Mouse (Mus musculus): ENCODE measurements around the gene Meis2.

GRCm38 (mm10) chr2:116015520-116015919 lies 50.1 kb downstream of the Meis2 start:
- no peak for TF ChIP-seq CTCF (IDR thresholded peaks at IDR 0.05; ENCODE audit: low read depth)
- TF ChIP-seq EP300 (IDR thresholded peaks at IDR 0.05; ENCODE audit: low read depth), result no peak

Measured in liver, embryonic 14.5 days (tissue).